22 mouse cellular contexts compared by ENCODE assay signal in genomic region chr6:71527056-71527455, GRCm38 (mm10). TPM values are rescaled to one million over a fixed set of nuclear protein-coding genes. Genes with fewer than 3 reads are reported as not detected.
DNase-seq lines count a peak whose midpoint lies in the region; ATAC-seq lines count a peak whose summit lies in the region.
"Had no signal": no experiment of that assay in that cellular context is flagged by ENCODE, and none has a peak within 500 bp of the region (broad histone marks: within the 10 kb centered on the region; RNA-seq: fewer than 3 reads in every experiment).

No protein-coding gene starts in this region.

- H3K4me2 ChIP-seq in midbrain, embryonic 15.5 days = no peak overlapping the region
- H3K4me2 ChIP-seq in midbrain, embryonic 11.5 days = no peak overlapping the region
- H3K4me2 ChIP-seq: embryonic facial prominence, embryonic 13.5 days; heart, embryonic 13.5 days; lung, embryonic 15.5 days; midbrain, embryonic 13.5 days had no signal

- H3K9me3 ChIP-seq in midbrain, embryonic 15.5 days = no peaks in the 10 kb centered on the region
- no peaks in the 10 kb centered on the region for H3K9me3 ChIP-seq in midbrain, embryonic 11.5 days (ENCODE audit: control insufficient read depth, low read length)
- H3K9me3 ChIP-seq: embryonic facial prominence, embryonic 13.5 days; heart, embryonic 13.5 days; lung, embryonic 15.5 days; midbrain, embryonic 13.5 days had no signal

- 0 out of 2 replicates have a peak, but pooled peaks have one; percentile 4 for ATAC-seq in midbrain, embryonic 15.5 days (replicated peaks)
- ATAC-seq in midbrain, embryonic 11.5 days (ENCODE audit: low FRiP score) = no peak
- ATAC-seq: inflammation-experienced regulatory T-cells, adult 6 months had no signal

- no peaks in the 10 kb centered on the region for H3K27me3 ChIP-seq in midbrain, embryonic 15.5 days (replicated peaks)
- H3K27me3 ChIP-seq in midbrain, embryonic 11.5 days (ENCODE audit: control insufficient read depth, insufficient read depth, low read length) = no peaks in the 10 kb centered on the region
- H3K27me3 ChIP-seq: CH12.LX; embryonic facial prominence, embryonic 13.5 days; heart, embryonic 13.5 days; lung, embryonic 15.5 days; midbrain, embryonic 13.5 days had no signal

- H3K36me3 ChIP-seq in midbrain, embryonic 15.5 days (replicated peaks) = 0 out of 2 replicates have a peak, but pooled peaks cover 3% of the 10 kb centered on the region
- H3K36me3 ChIP-seq in midbrain, embryonic 11.5 days (ENCODE audit: control insufficient read depth, insufficient read depth, low read length) = no peaks in the 10 kb centered on the region
- H3K36me3 ChIP-seq: embryonic facial prominence, embryonic 13.5 days; lung, embryonic 15.5 days had no signal

- 91% methylated on average over 10 of the region's 10 CpGs for WGBS in midbrain, embryonic 15.5 days
- WGBS in midbrain, embryonic 11.5 days = 88% methylated on average over 10 of the region's 10 CpGs

- peak; percentile 83 for DNase-seq in heart, adult 11 months
- no peak for DNase-seq in heart, postnatal 25 days (ENCODE audit: low spot score)
- DNase-seq in midbrain, embryonic 11.5 days (ENCODE audit: low spot score, missing footprints) = no peak
- DNase-seq in cerebellum, adult 9-11 months = peak; percentile 79
- DNase-seq in right cerebral cortex, postnatal 4 days = no peak
- no peak for DNase-seq in embryo, embryonic 10 days (ENCODE audit: low spot score)
- DNase-seq: adrenal gland, postnatal 14 days; gastrocnemius, adult 2 months; heart, postnatal 36 days; kidney, postnatal 36 days; layer of hippocampus, adult 9-11 months; spleen, adult 18-20 months; thymus, postnatal 25 days had no signal

- no peaks in the 10 kb centered on the region for H3K4me1 ChIP-seq in midbrain, embryonic 15.5 days
- H3K4me1 ChIP-seq in midbrain, embryonic 11.5 days (ENCODE audit: control insufficient read depth, insufficient read depth, low read length) = no peaks in the 10 kb centered on the region
- H3K4me1 ChIP-seq: embryonic facial prominence, embryonic 13.5 days; heart, embryonic 13.5 days; lung, embryonic 15.5 days; midbrain, embryonic 13.5 days had no signal

- no peak overlapping the region for H3K27ac ChIP-seq in midbrain, embryonic 15.5 days
- no peak overlapping the region for H3K27ac ChIP-seq in midbrain, embryonic 11.5 days (ENCODE audit: low read depth, low read length)
- H3K27ac ChIP-seq: embryonic facial prominence, embryonic 13.5 days; gastrocnemius, adult 2 months; heart, embryonic 13.5 days; liver, embryonic 14.5 days; lung, embryonic 15.5 days; macrophage; midbrain, embryonic 13.5 days had no signal

- H3K4me3 ChIP-seq in midbrain, embryonic 15.5 days = no peak overlapping the region
- no peak overlapping the region for H3K4me3 ChIP-seq in midbrain, embryonic 11.5 days (ENCODE audit: low read depth, low read length)
- H3K4me3 ChIP-seq: embryonic facial prominence, embryonic 13.5 days; gastrocnemius, adult 2 months; heart, embryonic 13.5 days; lung, embryonic 15.5 days; midbrain, embryonic 13.5 days had no signal

- no peak overlapping the region for H3K9ac ChIP-seq in midbrain, embryonic 15.5 days
- H3K9ac ChIP-seq in midbrain, embryonic 11.5 days (ENCODE audit: low read length) = no peak overlapping the region
- H3K9ac ChIP-seq: embryonic facial prominence, embryonic 13.5 days; heart, embryonic 13.5 days; liver, embryonic 14.5 days; lung, embryonic 15.5 days; midbrain, embryonic 13.5 days had no signal

- intact Hi-C loops in heart, postnatal 25 days (cut with DNase I) = no loop called here

RNA-seq across cellular contexts. Expression of gene Chmp3, which starts 16.5 kb away (rescaled TPM):
- total RNA-seq in heart, postnatal 25 days (2021) = 10 to 100 TPM; 47.2 to 51.2 TPM
- 54.3 and 55.7 TPM in 2 replicates for polyA plus RNA-seq in midbrain, embryonic 15.5 days (2015; fragmentation: Nextera tagmentation; extraction: Ambion mirVana)
- 48.2 and 54.9 TPM in 2 replicates for polyA plus RNA-seq in midbrain, embryonic 11.5 days (2014; fragmentation: Nextera tagmentation; extraction: Ambion mirVana)

RNA-seq across cellular contexts. Expression of gene Rnf103, which starts 33.4 kb away (rescaled TPM):
- total RNA-seq in heart, postnatal 25 days (2021) = 10 to 100 TPM; 21.7 to 26.1 TPM
- polyA plus RNA-seq in midbrain, embryonic 15.5 days (2015; fragmentation: Nextera tagmentation; extraction: Ambion mirVana) = 24.9 and 26.0 TPM in 2 replicates
- 16.4 and 19.3 TPM in 2 replicates for polyA plus RNA-seq in midbrain, embryonic 11.5 days (2014; fragmentation: Nextera tagmentation; extraction: Ambion mirVana)

Comparison
In these comparisons a context has a peak if more than half of its experiments do, and no peak if none do; other contexts are left out.
1. DNase-seq: peak in heart, adult 11 months (single experiment) and cerebellum, adult 9-11 months (single experiment); none in heart, postnatal 25 days (single experiment), midbrain, embryonic 11.5 days (single experiment), right cerebral cortex, postnatal 4 days (single experiment) and embryo, embryonic 10 days (single experiment).